Mouse (Mus musculus): ENCODE results near the gene Tmem143.

- TF ChIP-seq EP300 (IDR thresholded peaks at IDR 0.05; ENCODE audit: low read depth) (no peak), CTCF (IDR thresholded peaks at IDR 0.05; ENCODE audit: low read depth) (no peak)
Observed at GRCm38 (mm10) chr7:45867871-45868270, 28.9 kb upstream of the Tmem143 start.

Data from liver, postnatal 0 days (tissue).